Mouse (Mus musculus): ENCODE results near the gene Manbal. TPM values are rescaled to one million over a fixed set of nuclear protein-coding genes. Genes with fewer than 3 reads are reported as not detected.
"Not testable (repeated sequence)": the region's sequence is repeated elsewhere in the genome, so short reads cannot be mapped to it uniquely, and the experiment has no call there.

Gene Manbal
- polyA plus RNA-seq, 1 experiment from 2014 or later = 111 TPM

GRCm38 (mm10) chr2:157376995-157377394, 9.6 kb downstream of the Manbal start:
- Histone ChIP-seq H3K27me3 (ENCODE audit: control insufficient read depth, insufficient read depth, low read depth, low read length) (no peaks in the 10 kb centered on the region), H3K36me3 (ENCODE audit: control insufficient read depth, insufficient read depth, low read length) (peaks cover 4% of the 10 kb centered on the region; the same call in 1 of the 2 replicates), H3K27ac (ENCODE audit: low read length) (no peak overlapping the region), H3K4me2 (ENCODE audit: low read length) (no peak overlapping the region), H3K9me3 (replicated peaks; ENCODE audit: control insufficient read depth, low read length, poor library complexity, severe bottlenecking) (no peaks in the 10 kb centered on the region), H3K9ac (ENCODE audit: low read depth, low read length) (no peak overlapping the region), H3K4me1 (ENCODE audit: control insufficient read depth, insufficient read depth, low read length) (peaks cover 18% of the 10 kb centered on the region), H3K4me3 (ENCODE audit: low read depth, low read length) (no peak overlapping the region)
- 39% methylated on average over 3 of the region's 3 CpGs for WGBS
- no peak for ATAC-seq

DNA sequence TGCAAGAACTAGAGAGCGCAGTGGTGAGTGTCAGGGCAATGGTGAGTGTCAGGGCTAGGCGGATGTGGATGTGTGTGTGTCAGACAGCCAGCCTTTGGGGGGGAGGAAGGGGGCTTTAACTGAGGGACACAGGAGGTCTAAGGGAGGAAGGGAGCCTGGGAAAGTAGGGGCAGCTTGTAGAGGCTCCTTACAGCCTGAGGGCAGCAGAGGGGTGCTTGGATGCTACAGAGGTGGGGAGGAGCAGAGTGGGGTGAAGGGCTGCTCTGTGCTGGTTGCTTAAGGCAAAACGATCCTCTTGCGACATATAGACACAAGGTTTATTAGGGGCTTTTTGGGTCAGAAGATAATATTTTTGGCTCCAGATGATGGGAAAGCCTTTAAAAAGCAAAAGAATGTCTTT, 17.4 kb downstream of the Manbal start:
- peak overlapping the region; percentile 50 for H3K27ac ChIP-seq (ENCODE audit: low read length)

DNA sequence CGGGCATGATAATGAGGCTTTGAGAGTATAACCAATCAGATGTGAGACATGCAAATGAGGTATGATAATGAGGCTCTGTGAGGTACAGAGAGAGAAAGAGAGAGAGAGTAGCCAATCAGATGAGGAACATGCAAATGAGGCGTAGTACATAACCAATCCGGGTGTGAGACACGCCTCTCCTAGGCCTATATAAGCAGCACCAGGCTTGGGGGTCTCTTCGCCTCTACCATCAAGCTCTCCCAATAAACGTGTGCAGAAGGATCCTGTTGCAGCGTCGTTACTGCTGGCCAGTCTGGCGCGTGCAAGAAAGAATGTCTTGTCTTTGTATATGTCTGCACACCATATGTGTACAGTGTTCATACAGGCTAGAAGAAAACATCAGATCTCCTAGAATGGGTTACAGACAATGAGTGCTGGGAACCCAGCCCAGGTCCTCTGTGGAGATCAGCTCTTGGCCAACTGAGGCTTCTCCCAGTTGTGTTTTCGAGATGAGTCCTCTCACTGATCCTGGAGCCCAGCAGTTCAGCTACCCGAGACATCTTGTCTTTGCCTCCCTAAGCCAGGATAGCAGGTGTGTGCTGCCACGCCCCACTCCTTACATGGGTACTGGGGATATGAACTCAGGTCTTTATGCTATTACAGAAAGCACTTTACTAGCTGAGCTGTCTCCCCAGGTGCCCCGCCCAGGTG, 21.7 kb downstream of the Manbal start:
- not testable (repeated sequence) for H3K9ac ChIP-seq (ENCODE audit: low read depth, low read length); H3K4me3 ChIP-seq (ENCODE audit: low read depth, low read length); H3K27ac ChIP-seq (ENCODE audit: low read length); H3K36me3 ChIP-seq (ENCODE audit: control insufficient read depth, insufficient read depth, low read length); H3K4me2 ChIP-seq (ENCODE audit: low read length); H3K4me1 ChIP-seq (ENCODE audit: control insufficient read depth, insufficient read depth, low read length); H3K27me3 ChIP-seq (ENCODE audit: control insufficient read depth, insufficient read depth, low read depth, low read length); H3K9me3 ChIP-seq (replicated peaks; ENCODE audit: control insufficient read depth, low read length, poor library complexity, severe bottlenecking); ATAC-seq
- 95% methylated on average over 14 of the region's 14 CpGs for WGBS

More for the DNA sequence above, 17.4 kb downstream of the Manbal start:
- H3K27me3 ChIP-seq (ENCODE audit: control insufficient read depth, insufficient read depth, low read depth, low read length) = no peaks in the 10 kb centered on the region
- WGBS = 54% methylated on average over 4 of the region's 4 CpGs
- no peak overlapping the region for H3K9ac ChIP-seq (ENCODE audit: low read depth, low read length)
- peaks cover 3% of the 10 kb centered on the region for H3K4me1 ChIP-seq (ENCODE audit: control insufficient read depth, insufficient read depth, low read length)
- ATAC-seq = no peak
- H3K36me3 ChIP-seq (ENCODE audit: control insufficient read depth, insufficient read depth, low read length) = no peaks in the 10 kb centered on the region
- H3K4me3 ChIP-seq (ENCODE audit: low read depth, low read length) = no peak overlapping the region
- H3K9me3 ChIP-seq (replicated peaks; ENCODE audit: control insufficient read depth, low read length, poor library complexity, severe bottlenecking) = no peaks in the 10 kb centered on the region
- H3K4me2 ChIP-seq (ENCODE audit: low read length) = no peak overlapping the region

- H3K27me3 ChIP-seq (ENCODE audit: control insufficient read depth, insufficient read depth, low read depth, low read length) = no peaks in the 10 kb centered on the region
- 86% methylated on average over 7 of the region's 7 CpGs for WGBS
- H3K4me2 ChIP-seq (ENCODE audit: low read length) = no peak overlapping the region
- H3K36me3 ChIP-seq (ENCODE audit: control insufficient read depth, insufficient read depth, low read length) = no peaks in the 10 kb centered on the region; the same call in 1 of the 2 replicates
- no peak overlapping the region for H3K27ac ChIP-seq (ENCODE audit: low read length)
- H3K4me1 ChIP-seq (ENCODE audit: control insufficient read depth, insufficient read depth, low read length) = peaks cover 3% of the 10 kb centered on the region
- H3K4me3 ChIP-seq (ENCODE audit: low read depth, low read length) = no peak overlapping the region
- ATAC-seq = no peak
- no peaks in the 10 kb centered on the region for H3K9me3 ChIP-seq (replicated peaks; ENCODE audit: control insufficient read depth, low read length, poor library complexity, severe bottlenecking)
- H3K9ac ChIP-seq (ENCODE audit: low read depth, low read length) = no peak overlapping the region
These were observed 22.2 kb downstream of the Manbal start for GRCm38 (mm10) chr2:157389591-157389921.

DNA sequence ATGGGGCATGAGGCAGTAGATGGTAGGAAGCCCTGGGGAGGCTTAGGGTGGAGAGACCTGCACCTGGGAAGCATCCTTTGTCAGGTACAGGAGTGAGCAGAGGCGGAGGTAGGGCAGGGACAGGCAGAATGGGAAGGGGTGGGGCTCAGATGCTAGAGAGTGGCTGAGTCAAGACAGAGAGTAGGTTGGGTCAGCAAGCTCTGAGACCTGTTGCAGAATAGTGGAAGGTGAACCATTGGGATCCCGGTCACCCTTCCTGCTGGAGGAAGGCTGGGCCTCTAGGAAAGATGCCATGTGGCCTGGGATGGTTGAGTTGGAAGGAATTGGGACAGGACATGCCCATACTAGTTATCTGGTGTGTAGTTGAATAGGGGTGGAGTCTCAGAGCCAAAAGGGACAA, 24.9 kb downstream of the Manbal start:
- Histone ChIP-seq H3K27ac (ENCODE audit: low read length) (no peak overlapping the region), H3K9ac (ENCODE audit: low read depth, low read length) (no peak overlapping the region), H3K4me1 (ENCODE audit: control insufficient read depth, insufficient read depth, low read length) (no peaks in the 10 kb centered on the region), H3K36me3 (ENCODE audit: control insufficient read depth, insufficient read depth, low read length) (peaks cover 6% of the 10 kb centered on the region; the same call in 1 of the 2 replicates), H3K9me3 (replicated peaks; ENCODE audit: control insufficient read depth, low read length, poor library complexity, severe bottlenecking) (no peaks in the 10 kb centered on the region), H3K27me3 (ENCODE audit: control insufficient read depth, insufficient read depth, low read depth, low read length) (no peaks in the 10 kb centered on the region), H3K4me3 (ENCODE audit: low read depth, low read length) (no peak overlapping the region), H3K4me2 (ENCODE audit: low read length) (no peak overlapping the region)
- ATAC-seq = no peak
- WGBS = 97% methylated on average over 2 of the region's 2 CpGs

- H3K27ac ChIP-seq (ENCODE audit: low read length) = no peak overlapping the region
- H3K4me3 ChIP-seq (ENCODE audit: low read depth, low read length) = no peak overlapping the region
- WGBS = over 99% methylated on average over 4 of the region's 4 CpGs
- H3K9ac ChIP-seq (ENCODE audit: low read depth, low read length) = no peak overlapping the region
- no peak for ATAC-seq
- no peaks in the 10 kb centered on the region for H3K4me1 ChIP-seq (ENCODE audit: control insufficient read depth, insufficient read depth, low read length)
- H3K9me3 ChIP-seq (replicated peaks; ENCODE audit: control insufficient read depth, low read length, poor library complexity, severe bottlenecking) = no peaks in the 10 kb centered on the region; the same call in 1 of the 2 replicates
- H3K36me3 ChIP-seq (ENCODE audit: control insufficient read depth, insufficient read depth, low read length) = peaks cover 13% of the 10 kb centered on the region
- no peak overlapping the region for H3K4me2 ChIP-seq (ENCODE audit: low read length)
- H3K27me3 ChIP-seq (ENCODE audit: control insufficient read depth, insufficient read depth, low read depth, low read length) = no peaks in the 10 kb centered on the region
These were observed 26.2 kb downstream of the Manbal start for GRCm38 (mm10) chr2:157393549-157393948.

DNA sequence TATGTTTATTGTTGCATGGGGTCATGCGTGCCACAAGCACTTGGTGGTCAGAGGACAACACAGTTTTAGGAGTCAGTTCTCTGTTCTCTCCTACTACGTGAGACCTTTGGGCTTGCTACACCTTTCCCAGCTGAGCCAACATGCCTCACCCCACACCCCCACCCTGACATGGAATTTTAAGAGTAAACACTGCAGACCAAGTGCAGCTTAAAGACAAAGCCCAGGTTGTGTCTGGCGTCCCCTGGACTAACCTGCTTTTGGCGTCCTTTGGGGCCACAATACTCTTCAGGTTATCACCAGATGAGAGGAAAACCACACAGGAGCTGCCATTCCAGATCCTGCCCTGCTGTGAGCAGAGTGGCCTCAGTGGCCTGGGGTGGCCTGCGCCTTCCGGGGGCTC, 27.5 kb downstream of the Manbal start:
- H3K36me3 ChIP-seq (ENCODE audit: control insufficient read depth, insufficient read depth, low read length) = peaks cover 14% of the 10 kb centered on the region
- no peaks in the 10 kb centered on the region for H3K27me3 ChIP-seq (ENCODE audit: control insufficient read depth, insufficient read depth, low read depth, low read length)
- ATAC-seq = no peak
- WGBS = 80% methylated on average over 6 of the region's 6 CpGs
- H3K9ac ChIP-seq (ENCODE audit: low read depth, low read length) = no peak overlapping the region
- H3K4me1 ChIP-seq (ENCODE audit: control insufficient read depth, insufficient read depth, low read length) = no peaks in the 10 kb centered on the region
- H3K4me2 ChIP-seq (ENCODE audit: low read length) = no peak overlapping the region
- peak overlapping the region; percentile 0; the same call in 1 of the 2 replicates for H3K27ac ChIP-seq (ENCODE audit: low read length)
- H3K4me3 ChIP-seq (ENCODE audit: low read depth, low read length) = no peak overlapping the region
- no peaks in the 10 kb centered on the region; the same call in 1 of the 2 replicates for H3K9me3 ChIP-seq (replicated peaks; ENCODE audit: control insufficient read depth, low read length, poor library complexity, severe bottlenecking)

- Histone ChIP-seq H3K4me1 (ENCODE audit: control insufficient read depth, insufficient read depth, low read length) (no peaks in the 10 kb centered on the region), H3K4me3 (ENCODE audit: low read depth, low read length) (no peak overlapping the region), H3K27ac (ENCODE audit: low read length) (peak overlapping the region; percentile 0; the same call in 1 of the 2 replicates), H3K9ac (ENCODE audit: low read depth, low read length) (no peak overlapping the region), H3K4me2 (ENCODE audit: low read length) (no peak overlapping the region), H3K27me3 (ENCODE audit: control insufficient read depth, insufficient read depth, low read depth, low read length) (no peaks in the 10 kb centered on the region), H3K36me3 (ENCODE audit: control insufficient read depth, insufficient read depth, low read length) (peaks cover 14% of the 10 kb centered on the region), H3K9me3 (replicated peaks; ENCODE audit: control insufficient read depth, low read length, poor library complexity, severe bottlenecking) (no peaks in the 10 kb centered on the region; the same call in 1 of the 2 replicates)
- WGBS = 65% methylated on average over 5 of the region's 5 CpGs
- ATAC-seq = no peak
These were observed 28.0 kb downstream of the Manbal start for GRCm38 (mm10) chr2:157395371-157395770.

- peaks cover 14% of the 10 kb centered on the region for H3K36me3 ChIP-seq (ENCODE audit: control insufficient read depth, insufficient read depth, low read length)
- H3K9me3 ChIP-seq (replicated peaks; ENCODE audit: control insufficient read depth, low read length, poor library complexity, severe bottlenecking) = no peaks in the 10 kb centered on the region; the same call in 1 of the 2 replicates
- H3K4me1 ChIP-seq (ENCODE audit: control insufficient read depth, insufficient read depth, low read length) = no peaks in the 10 kb centered on the region
- peak overlapping the region; percentile 17; the same call in 1 of the 2 replicates for H3K27ac ChIP-seq (ENCODE audit: low read length)
- no peak overlapping the region for H3K4me2 ChIP-seq (ENCODE audit: low read length)
- 57% methylated on average over 13 of the region's 13 CpGs for WGBS
- no peak for ATAC-seq
- no peak overlapping the region for H3K9ac ChIP-seq (ENCODE audit: low read depth, low read length)
- H3K4me3 ChIP-seq (ENCODE audit: low read depth, low read length) = no peak overlapping the region
- no peaks in the 10 kb centered on the region for H3K27me3 ChIP-seq (ENCODE audit: control insufficient read depth, insufficient read depth, low read depth, low read length)
These were observed 28.6 kb downstream of the Manbal start for GRCm38 (mm10) chr2:157395960-157396359.

Measured in midbrain, embryonic 16.5 days (tissue).